ENCODE assay signal across 8 mouse cellular contexts in the genomic region with DNA sequence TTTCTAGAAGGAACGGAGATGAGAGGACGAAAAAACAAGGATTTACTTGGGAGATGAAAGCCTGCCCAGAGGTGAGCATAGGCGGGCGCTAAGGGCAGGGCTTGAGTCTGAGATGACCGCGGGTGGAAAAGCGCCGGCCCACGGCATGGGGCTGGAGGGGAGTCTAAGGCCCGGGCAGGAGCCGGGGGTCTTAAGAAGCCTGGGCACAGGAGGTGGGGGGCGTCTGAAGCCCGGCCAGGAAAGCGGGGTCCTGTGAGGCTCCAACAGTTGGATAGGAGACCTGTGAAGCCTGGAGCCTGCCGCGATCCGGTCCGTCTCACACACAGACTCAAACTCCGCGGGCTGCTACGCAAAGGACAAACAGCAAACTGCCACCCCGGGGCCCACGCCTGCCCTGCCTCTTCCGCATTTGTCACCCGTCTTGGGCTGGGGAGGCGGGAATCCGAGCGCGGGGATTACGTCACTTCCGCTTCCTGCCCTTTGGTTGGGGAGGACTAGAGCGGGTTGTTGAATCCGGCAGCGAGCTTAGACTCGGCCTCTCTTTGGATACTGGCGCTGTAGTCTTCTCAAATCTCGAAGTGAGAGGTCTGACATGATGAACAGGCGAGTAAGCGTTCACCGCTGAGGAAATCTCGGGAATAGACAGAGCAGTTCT. TPM values are rescaled to one million over a fixed set of nuclear protein-coding genes. Genes with fewer than 3 reads are reported as not detected.
A peak's percentile ranks its signal among the peaks of the same experiment; 100 is the strongest.
DNase-seq lines count a peak whose midpoint lies in the region; ATAC-seq lines count a peak whose summit lies in the region.

Gene Ccdc15 (minus strand): TSS at position 445 of the 655 bp plus-strand sequence.

- H3K4me3 ChIP-seq in heart, embryonic 10.5 days: peak within 1 kb of the TSS; percentile 77
- peak within 1 kb of the TSS; percentile 84 for H3K4me3 ChIP-seq in kidney, embryonic 15.5 days (replicated peaks)

- H3K27ac ChIP-seq in heart, embryonic 10.5 days: peak within 1 kb of the TSS; percentile 95
- H3K27ac ChIP-seq in kidney, embryonic 15.5 days: peak within 1 kb of the TSS; percentile 94

- peak within 1 kb of the TSS; percentile 76 for H3K4me2 ChIP-seq in kidney, embryonic 15.5 days

- H3K36me3 ChIP-seq in heart, embryonic 10.5 days: no peaks in the 10 kb centered on the region
- H3K36me3 ChIP-seq in kidney, embryonic 15.5 days: no peaks in the 10 kb centered on the region

- H3K9ac ChIP-seq in kidney, embryonic 15.5 days: peak within 1 kb of the TSS; percentile 84

- H3K9me3 ChIP-seq in heart, embryonic 10.5 days: no peaks in the 10 kb centered on the region
- H3K9me3 ChIP-seq in kidney, embryonic 15.5 days (replicated peaks): no peaks in the 10 kb centered on the region

- H3K27me3 ChIP-seq in heart, embryonic 10.5 days (ENCODE audit: insufficient read depth, poor library complexity, severe bottlenecking): no peaks in the 10 kb centered on the region
- H3K27me3 ChIP-seq in kidney, embryonic 15.5 days: 0 out of 2 replicates have a peak, but pooled peaks cover 3% of the 10 kb centered on the region

- peak; percentile 98 for DNase-seq in B cell, adult 2 months
- DNase-seq in brain, adult 2 months (ENCODE audit: low read depth, low spot score): peak; percentile 99
- DNase-seq in heart, embryonic 10.5 days (ENCODE audit: low spot score): peak; percentile 98
- peak; percentile 96 for DNase-seq in liver
- peak; percentile 96 to 98 for DNase-seq in spleen, postnatal 4 days (ENCODE audit: low spot score in 2 of 2)

- WGBS in heart, embryonic 10.5 days: under 1% methylated on average over 40 of the region's 41 CpGs
- WGBS in kidney, embryonic 15.5 days: under 1% methylated on average over 41 of the region's 41 CpGs

- peak; percentile 99 for ATAC-seq in erythroblast, adult 5-6 weeks (replicated peaks; ENCODE audit: low FRiP score, poor library complexity, severe bottlenecking)
- peak; percentile 99 for ATAC-seq in kidney, embryonic 15.5 days (replicated peaks; ENCODE audit: low FRiP score)
- peak; percentile 99 for ATAC-seq in monocyte, adult 5-6 weeks (replicated peaks; ENCODE audit: insufficient number of reproducible peaks, low FRiP score, low TSS enrichment, poor library complexity, severe bottlenecking)

- H3K4me1 ChIP-seq in heart, embryonic 10.5 days: 0 out of 2 replicates have a peak, but pooled peaks cover 6% of the 10 kb centered on the region
- peaks cover 13% of the 10 kb centered on the region for H3K4me1 ChIP-seq in kidney, embryonic 15.5 days

RNA-seq across cellular contexts. Expression of gene Ccdc15, which starts in this region (rescaled TPM):
- 0.96 and 8.2 TPM in 2 replicates for total RNA-seq in erythroblast, adult 5-6 weeks (2015; ENCODE audit: low replicate concordance)
- 2.6 and 4.6 TPM in 2 replicates for total RNA-seq in erythroblast, adult 5-6 weeks (2017; ENCODE audit: low replicate concordance)
- 5.1 and 5.8 TPM in 2 replicates for polyA plus RNA-seq in heart, embryonic 10.5 days (2016; fragmentation: Nextera tagmentation; extraction: Ambion mirVana)
- polyA plus RNA-seq in kidney, embryonic 15.5 days (2015; fragmentation: Nextera tagmentation; extraction: Ambion mirVana): 7.1 and 8.0 TPM in 2 replicates
- 2.0 to 13.8 TPM (median 2.8 TPM) in 3 replicates for total RNA-seq in monocyte, adult 5-6 weeks (2017)

Comparison
In these comparisons a context has a peak if more than half of its experiments do, and no peak if none do; other contexts are left out.
1. Peak in every context shown above with its lines: DNase-seq, ATAC-seq, H3K4me3 ChIP-seq and H3K27ac ChIP-seq.